Mouse (Mus musculus): ENCODE results near the gene 4833439L19Rik. TPM values are rescaled to one million over a fixed set of nuclear protein-coding genes. Genes with fewer than 3 reads are reported as not detected.
A peak's percentile ranks its signal among the peaks of the same experiment; 100 is the strongest.

The 4833439L19Rik gene
- total RNA-seq, 1 experiment from 2014 or later, result 131 TPM

GRCm38 (mm10) chr13:54521181-54521580 is 44.1 kb downstream of the 4833439L19Rik start:
- no peak for DNase-seq

- peak; percentile 46 for DNase-seq
These were observed 45.0 kb downstream of the 4833439L19Rik start for GRCm38 (mm10) chr13:54520221-54520620.

GRCm38 (mm10) chr13:54505920-54506319 is 59.3 kb downstream of the 4833439L19Rik start:
- DNase-seq, result no peak

- DNase-seq, result no peak
These were observed 60.5 kb downstream of the 4833439L19Rik start for GRCm38 (mm10) chr13:54504611-54505260.

- peak; percentile 91 for DNase-seq
These were observed 61.4 kb downstream of the 4833439L19Rik start, which contains the start of gene Simc1 for GRCm38 (mm10) chr13:54503604-54504521. Simc1 (plus strand) TSS chr13:54503779.

GRCm38 (mm10) chr13:54503278-54503603 is 62.0 kb downstream of the 4833439L19Rik start:
- DNase-seq, result no peak

- peak; percentile 48 for DNase-seq
These were observed 63.1 kb downstream of the 4833439L19Rik start for GRCm38 (mm10) chr13:54501957-54502690.

- no peak for DNase-seq
These were observed 63.9 kb downstream of the 4833439L19Rik start for GRCm38 (mm10) chr13:54501352-54501751.

Small RNA genes within 50 kb of the gene (microRNA-seq; reads per million reads assigned to microRNA genes)
- gene Gm24195, result 0 reads per million in 2 experiments

Other genes starting within 250 kb of the 4833439L19Rik start
- gene Cplx2, start 194.1 kb downstream of the 4833439L19Rik start, total RNA-seq (2021), result 29.2 and 35.4 TPM in 2 replicates
- 46.3 and 53.7 TPM in 2 replicates for gene Thoc3, start 96.6 kb downstream of the 4833439L19Rik start, total RNA-seq (2021)
- 12.2 and 12.7 TPM in 2 replicates for gene Simc1, start 61.7 kb downstream of the 4833439L19Rik start, total RNA-seq (2021)
- 25.2 and 31.1 TPM in 2 replicates for gene Arl10, start 9.6 kb upstream of the 4833439L19Rik start, total RNA-seq (2021)
- gene Nop16, start 24.7 kb upstream of the 4833439L19Rik start, total RNA-seq (2021), result 56.0 and 60.9 TPM in 2 replicates
- 260 and 265 TPM in 2 replicates for gene Higd2a, start 24.8 kb upstream of the 4833439L19Rik start, total RNA-seq (2021)
- 70.6 and 80.1 TPM in 2 replicates for gene Cltb, start 45.9 kb upstream of the 4833439L19Rik start, total RNA-seq (2021)
- gene Faf2, start 56.3 kb upstream of the 4833439L19Rik start, total RNA-seq (2021), result 67.3 and 69.6 TPM in 2 replicates
- gene Rnf44, start 128.5 kb upstream of the 4833439L19Rik start, total RNA-seq (2021), result 112 and 118 TPM in 2 replicates
- gene Cdhr2, start 136.0 kb upstream of the 4833439L19Rik start, total RNA-seq (2021), result 0.22 TPM in 1 of 2 replicates, not detected in the other
- 3.5 and 5.1 TPM in 2 replicates for gene Gprin1, start 184.4 kb upstream of the 4833439L19Rik start, total RNA-seq (2021)
- gene Sncb, start 201.2 kb upstream of the 4833439L19Rik start, total RNA-seq (2021), result 0.96 and 2.5 TPM in 2 replicates
- not detected in 2 replicates for gene Eif4e1b, start 218.6 kb upstream of the 4833439L19Rik start, total RNA-seq (2021)
- 24.8 and 29.5 TPM in 2 replicates for gene Tspan17, start 223.9 kb upstream of the 4833439L19Rik start, total RNA-seq (2021)

Measured in adrenal gland, postnatal 14 days (tissue).